Mouse (Mus musculus) embryo, embryonic 10 days (tissue): ENCODE measurements at regions not wholly inside any gene's neighbourhood (a gene's known extent, or its start where the extent isn't known, plus 50 kb on each side); places are given as distances from the start of the nearest gene placed in this dataset.

Experiments used
- DNase-seq: peaks from one replicate; pipeline ENCODE4 v3.0.0-alpha.2; 2015; ENCODE audit warnings: low spot score

DNA sequence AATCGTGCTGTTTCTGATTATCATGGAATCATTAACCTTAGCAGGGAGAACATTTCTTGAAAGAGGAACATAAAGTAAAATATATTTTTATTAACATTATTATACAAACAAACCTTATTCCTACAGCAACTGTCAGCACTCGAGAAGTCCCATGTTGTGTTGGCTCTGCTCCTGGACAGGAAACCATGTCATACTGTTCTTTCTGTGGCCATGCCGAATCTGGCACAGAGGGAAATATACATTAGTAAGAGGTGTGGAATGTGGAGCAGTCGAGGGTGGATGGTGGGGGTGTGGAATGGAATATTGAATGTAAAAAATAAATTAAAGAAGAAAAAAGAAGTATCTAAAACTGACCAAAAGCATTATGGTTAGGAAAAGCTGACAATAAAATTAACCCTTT, 342.1 kb upstream of the Pmfbp1 start:
- no peak for DNase-seq

DNA sequence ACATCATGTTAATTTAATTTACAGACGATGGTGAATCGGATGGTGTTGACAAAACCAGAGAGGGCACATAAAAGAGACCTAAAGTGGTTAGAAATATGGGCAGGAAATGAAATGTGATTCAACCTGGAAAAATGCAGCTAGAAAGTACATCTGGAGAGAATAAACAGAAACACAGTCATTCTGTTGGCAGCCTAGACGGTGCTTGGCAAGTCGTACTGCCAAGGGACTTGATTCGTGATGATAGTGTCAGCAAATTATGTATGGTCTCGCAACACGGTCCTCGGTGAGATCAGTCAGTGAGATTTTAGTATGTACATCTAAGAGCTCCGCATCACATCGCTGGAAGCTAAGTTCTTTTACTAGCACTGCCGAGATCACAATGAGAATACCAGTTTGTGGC, 338.3 kb upstream of the Pmfbp1 start:
- DNase-seq = peak; percentile 12

DNA sequence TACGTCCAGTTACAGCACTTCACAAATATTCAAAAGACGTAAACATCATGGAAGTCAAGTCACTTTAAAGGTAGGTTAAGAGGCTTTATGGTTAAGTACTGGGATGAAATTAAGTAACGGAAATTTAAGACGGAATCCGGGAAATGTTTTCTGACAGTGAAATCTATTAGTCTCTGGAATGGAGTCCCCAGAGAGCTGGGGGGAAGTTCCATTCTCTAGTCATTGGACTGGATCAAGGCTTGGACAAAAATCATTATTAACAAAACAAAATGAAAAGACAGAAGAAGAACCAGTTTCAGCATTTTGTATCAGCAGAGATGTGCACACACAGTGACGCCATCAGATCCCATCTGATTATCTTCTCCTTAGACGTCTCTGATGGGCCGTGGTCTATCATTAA, 337.8 kb upstream of the Pmfbp1 start:
- no peak for DNase-seq

DNA sequence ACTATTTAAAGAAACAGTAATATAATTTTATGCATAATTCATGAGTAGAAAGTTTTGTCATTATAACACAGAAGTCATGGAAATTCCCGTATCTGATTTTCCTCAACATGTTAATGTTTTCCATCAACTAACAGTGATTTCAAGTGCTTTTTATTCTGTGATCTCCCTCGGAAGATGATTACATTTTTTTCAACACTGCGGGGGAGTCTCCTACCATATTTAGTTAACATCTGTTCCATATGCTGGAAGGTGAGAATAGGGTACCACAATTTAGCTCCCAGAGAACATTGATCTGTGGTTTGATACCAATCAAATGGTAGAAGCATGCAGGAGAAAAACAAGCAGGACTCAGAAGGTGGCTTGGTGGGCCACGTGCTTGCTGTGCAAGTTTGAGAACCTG, 321.1 kb upstream of the Pmfbp1 start:
- DNase-seq = no peak

DNA sequence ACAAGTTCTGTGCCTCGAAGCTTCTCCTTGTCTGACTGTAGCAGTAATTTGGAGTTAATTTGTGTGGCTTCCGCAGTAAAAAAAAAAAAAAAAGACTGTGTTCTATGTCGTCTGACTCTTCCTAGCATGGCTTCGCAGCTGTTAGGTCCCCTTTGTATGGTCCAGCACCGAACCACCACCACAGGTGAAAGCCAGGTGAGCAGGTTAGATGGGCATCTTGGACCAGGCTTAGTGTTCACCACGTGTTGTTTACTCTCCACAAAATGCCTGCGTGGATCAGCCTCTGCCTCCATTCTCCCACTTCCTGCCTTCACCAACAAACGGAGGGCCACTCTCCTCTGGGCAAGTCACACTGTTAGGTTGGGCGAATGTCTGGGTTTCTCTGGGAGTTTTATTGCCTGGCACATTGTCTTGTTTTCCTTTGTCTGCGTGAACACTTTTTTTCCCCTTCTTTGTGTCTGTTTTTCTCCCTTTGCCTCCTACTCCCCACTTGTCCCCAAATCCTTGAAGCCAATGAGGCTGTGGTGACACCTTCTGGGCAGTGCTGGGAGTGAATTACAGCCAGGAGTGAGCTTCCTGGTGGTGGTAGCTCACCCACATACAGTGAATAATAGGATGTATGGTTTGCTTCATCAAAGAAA, 308.1 kb upstream of the Pmfbp1 start:
- DNase-seq = peak; percentile 87

DNA sequence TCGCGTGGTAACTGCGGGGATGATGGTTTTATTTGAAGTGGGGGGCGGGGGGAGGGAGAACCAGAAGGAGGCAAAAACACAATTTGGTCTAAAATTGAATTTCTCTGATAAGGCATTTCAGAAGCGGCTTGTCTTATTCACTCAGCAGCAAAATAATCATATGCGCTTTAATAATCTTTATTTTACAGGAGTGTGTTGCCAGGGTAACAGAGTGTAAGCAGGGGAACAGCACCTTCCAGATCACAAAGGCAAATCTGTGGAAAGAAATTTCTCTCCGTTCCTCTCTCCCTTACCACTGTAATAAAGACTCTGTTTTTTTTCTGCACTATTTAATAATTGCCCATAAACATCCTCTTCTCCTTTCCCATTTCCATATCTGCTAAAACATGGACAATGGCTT, 306.2 kb upstream of the Pmfbp1 start:
- DNase-seq = no peak

DNA sequence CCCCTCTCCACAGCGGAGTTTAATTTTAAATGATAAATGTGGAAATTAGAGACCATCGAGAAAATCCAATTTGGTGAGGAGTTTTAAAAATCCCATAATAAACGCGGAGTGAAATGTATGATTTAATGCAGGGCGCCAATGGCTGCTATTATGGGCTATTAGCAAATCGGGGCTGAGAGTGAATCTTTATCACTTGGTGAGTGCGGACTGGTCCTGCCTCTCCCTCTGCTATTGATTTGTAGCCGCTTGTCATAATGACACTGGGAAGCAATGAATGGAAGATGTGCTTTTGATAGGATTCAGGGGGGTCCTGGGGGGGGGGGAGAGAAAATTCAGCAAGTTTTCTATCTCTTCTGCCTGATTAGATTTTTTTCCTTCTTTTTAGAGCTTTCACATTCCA, 279.6 kb upstream of the Pmfbp1 start:
- DNase-seq = no peak

DNA sequence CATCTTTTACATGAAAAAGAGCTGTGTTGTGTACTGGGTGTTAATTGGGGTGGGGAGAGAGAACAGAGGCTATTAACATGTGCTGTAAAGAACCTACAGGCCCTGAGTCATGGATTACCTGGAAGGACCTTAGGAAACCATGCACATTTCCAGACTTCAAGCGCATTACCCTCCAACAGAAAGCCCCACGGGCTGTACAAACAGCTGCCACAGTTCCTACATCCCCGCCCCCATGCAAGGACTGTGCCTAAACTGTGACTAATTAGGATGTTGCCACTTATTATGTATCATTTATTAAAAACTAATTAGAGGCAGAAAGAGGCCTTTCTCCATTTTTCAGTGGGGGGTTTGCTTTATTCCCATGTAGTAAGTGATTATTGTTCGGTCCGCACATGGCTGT, 277.5 kb upstream of the Pmfbp1 start:
- DNase-seq = no peak

DNA sequence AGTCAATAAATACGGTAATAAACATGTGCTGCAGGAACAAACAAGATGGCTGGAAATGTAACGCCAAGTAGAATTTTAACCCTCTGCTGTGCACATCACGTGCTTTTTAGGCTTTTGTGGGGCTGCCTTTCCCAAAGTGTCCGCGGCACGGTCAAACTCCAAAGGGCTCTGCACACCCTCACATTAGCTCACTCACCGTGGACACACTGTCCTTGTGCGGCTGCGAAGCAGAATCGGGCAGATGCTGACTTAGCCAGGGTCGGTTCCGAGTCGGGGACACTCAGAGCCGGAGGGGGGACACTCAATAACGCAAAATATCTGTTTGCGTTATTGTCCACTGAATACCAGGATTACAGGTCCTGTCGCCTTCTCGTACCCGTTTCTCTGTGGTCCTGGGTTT, 276.5 kb upstream of the Pmfbp1 start:
- no peak for DNase-seq

DNA sequence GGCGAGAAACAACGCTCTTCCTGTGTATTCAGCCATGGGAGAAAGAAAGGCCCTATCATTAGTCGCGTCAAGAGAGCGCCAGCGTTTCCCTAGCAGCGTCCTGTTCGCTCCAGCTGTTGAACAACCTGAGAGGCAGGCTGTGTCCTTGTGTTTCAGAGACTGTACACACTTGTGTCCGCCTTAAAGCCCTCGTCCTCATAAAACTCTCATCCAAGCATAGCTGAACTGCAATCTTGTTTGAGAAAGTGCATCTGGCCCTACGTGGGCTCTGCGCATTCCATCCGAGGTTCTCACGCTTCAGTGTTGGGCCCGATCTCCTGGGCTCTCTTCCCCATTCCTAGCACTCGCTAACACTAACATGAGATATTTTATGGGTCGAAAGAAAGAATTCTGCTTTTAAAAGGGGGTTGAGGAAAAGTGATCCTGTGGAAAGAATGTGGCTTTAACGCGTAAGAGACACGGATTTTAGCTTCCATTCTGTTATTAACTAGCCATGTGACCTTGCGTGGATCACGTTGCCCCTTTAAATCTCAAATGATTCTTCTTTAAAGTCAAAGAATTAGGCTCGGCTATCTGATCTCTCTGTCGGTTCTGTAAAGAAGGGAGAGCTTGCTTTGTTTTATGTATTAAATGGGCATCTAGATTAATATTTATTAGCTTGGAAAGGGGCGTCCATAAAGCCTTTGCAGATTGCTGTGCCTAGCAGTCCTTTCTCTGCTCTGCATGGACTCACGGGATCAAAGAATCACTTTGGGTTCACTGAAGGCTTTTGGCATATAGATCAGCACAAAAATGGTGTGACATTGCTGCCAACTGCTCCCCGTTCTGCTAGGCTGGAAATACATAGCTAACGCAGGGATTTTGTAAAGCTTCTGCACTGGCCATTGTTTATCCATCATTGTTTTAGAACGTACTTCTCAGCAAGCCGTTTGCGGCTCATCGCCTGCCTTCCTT, 261.3 kb upstream of the Pmfbp1 start:
- DNase-seq = peak; percentile 24

DNA sequence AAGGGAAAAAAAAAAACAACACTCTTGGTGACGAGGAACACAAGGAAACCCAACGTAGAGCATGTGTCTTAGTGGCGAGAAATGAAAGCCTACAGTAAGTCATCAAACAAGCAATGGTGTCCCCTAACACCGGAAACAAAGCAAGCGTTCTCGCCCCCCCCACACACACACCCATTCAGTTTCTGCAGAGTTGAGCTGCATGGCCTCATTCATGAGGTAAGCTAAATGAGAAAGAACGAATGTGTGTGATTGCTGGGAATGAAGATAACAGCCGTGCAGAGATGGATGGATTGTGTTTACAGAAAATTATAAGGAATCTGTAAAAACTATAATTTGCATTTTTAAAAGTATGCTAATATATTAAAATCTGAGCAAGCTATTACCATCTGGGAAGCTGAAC, 248.3 kb upstream of the Pmfbp1 start:
- DNase-seq = no peak

DNA sequence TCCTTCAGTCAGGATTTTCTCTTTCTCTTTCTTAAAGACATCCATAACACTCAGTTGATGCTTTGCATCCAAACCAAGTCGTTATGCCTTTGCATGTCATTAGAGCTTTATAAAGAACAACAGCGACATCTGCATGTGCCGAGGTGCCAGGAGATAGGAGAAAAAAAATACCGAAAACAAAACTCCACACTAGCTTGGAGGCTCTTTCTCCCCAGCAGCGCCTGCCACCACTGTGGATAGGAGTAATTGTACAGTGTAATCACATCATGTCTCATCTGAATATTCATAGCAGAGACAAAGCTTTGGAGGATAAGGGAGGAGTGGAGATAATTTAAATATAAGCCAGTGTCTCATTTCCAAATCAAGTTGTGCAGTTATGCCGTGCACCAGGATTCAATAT, 246.0 kb upstream of the Pmfbp1 start:
- DNase-seq = no peak

DNA sequence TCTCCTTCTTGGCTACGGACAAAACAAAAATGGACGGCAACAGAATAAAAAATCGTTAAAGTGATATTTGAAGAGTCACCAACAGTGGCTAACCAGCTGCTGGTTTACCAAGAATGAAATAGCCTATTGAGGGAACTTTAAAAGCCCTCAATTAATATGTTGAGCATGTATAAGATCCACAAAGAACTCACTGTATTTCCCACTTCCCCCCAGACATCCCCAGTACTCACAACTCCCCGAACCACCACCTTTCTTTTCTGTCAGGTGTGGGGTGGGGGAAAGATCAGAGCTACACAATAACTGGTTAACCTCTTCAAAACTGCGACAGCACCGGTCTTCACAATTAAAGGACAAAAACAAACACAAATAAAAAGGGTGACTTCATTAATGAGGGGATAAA, 245.5 kb upstream of the Pmfbp1 start:
- no peak for DNase-seq

DNA sequence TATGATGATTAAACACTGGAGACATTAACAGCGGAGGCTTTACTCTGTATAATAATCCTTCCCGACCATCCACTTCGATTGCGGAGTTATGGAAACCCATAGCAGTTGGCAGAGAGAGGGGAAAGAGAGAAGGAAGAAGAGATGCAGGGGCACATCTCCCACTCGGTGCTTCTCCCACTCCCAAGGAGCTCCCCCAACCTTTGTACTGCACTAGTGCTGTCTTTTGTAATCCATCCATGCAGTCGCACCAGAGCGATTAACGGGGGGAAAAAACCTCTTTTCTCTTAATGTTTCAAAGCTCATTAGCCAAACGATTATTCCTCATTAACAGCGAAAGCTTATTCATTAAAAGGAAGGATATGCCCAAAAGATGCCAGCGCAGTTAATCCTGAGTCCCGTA, 244.6 kb upstream of the Pmfbp1 start:
- DNase-seq = no peak

DNA sequence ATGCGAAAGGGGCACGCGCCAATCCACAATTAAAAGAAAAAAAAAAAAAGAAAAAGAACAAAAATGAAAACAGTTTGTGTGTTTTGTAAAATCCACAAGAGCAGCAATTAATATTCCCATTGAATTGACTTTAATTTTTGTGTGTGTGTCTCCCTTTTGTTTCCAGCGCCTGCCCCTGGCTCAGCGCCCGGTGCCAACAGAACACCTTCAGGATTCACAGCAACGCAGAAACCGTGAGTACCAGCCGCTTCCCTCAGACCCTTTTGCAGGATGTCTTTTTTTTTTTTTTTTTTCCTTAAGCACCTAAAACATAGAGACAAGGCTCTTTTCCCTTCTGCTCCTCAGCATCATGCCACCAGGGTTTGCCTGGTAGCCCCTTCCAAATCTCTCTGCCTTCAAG, 244.1 kb upstream of the Pmfbp1 start:
- no peak for DNase-seq

DNA sequence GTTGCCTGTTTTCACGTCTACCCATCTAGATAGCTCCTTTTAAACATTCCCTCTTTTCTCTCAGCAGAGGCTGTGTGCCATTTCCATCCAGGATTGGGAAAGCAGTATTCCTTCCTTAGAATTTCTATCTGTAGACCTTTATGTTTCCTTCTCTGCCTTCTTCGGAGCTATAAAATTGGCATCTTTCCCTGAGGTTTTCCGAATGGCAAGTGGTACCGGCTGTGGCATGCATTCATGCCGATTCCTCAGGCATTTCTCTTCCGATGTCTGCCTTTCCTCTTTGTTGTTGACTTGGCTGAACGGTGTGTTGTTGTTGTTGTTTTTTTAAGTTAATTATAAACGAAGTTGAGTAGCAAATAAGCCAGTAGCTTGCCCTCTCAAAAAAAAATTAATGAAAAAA, 243.3 kb upstream of the Pmfbp1 start:
- no peak for DNase-seq

DNA sequence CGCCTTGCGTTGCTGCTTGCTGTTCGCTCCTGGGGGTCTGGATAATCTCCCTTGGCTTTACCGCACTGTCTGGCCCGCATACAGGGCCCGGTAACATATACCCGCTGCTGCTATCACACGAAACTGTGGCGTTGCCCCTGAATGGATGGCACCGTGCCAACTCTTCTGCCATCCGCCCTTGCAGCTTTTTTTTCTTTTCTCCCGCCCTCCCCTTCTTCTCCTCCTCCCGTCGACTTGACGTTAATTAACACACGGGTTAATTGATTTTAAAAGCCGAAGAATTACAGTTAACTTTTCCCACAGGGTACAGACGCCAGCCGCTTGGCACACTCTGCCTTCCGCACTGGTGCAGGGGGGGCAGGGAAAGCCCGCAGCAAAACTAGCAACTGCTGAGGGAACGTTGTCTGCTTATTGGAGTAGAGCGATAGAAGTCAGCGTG, 242.4 kb upstream of the Pmfbp1 start:
- no peak for DNase-seq

DNA sequence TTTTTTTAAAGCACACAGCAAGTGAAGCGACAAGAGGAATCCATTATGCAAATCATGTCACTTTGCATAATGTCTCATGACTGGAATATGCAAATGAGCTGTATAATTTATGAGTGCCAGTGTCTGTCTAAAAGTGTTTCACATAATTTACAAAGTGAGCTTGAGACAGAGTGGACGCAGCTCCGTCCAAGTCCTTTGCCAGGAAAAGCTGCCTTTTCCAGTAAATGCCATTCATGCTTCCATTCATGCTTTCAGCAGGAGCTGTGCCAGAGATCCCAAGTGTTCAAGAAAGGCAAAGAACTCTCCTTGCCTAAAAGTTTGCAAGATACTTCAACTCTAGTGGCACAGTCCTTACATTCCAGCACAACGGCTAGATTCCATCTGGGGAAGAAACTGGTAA, 241.4 kb upstream of the Pmfbp1 start:
- DNase-seq = no peak

DNA sequence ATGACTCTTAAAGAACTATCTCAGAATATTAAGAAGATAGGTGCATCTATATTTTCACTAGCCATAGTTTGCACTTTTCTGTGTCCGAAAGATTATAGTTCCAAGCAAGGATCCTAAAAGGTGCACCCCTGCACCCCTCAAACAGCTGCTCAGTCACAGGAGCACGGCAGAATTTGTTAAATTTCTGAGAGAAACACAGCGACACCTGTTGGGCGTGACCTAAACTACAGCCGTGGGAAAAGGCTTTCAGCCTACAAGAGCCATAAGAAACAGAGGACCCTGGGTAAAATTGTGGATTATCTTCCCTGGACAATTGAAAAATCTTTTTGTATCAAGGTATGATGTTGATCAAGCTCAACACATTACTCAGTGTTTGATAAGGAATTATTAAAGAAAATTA, 214.7 kb upstream of the Pmfbp1 start:
- DNase-seq = peak; percentile 77

DNA sequence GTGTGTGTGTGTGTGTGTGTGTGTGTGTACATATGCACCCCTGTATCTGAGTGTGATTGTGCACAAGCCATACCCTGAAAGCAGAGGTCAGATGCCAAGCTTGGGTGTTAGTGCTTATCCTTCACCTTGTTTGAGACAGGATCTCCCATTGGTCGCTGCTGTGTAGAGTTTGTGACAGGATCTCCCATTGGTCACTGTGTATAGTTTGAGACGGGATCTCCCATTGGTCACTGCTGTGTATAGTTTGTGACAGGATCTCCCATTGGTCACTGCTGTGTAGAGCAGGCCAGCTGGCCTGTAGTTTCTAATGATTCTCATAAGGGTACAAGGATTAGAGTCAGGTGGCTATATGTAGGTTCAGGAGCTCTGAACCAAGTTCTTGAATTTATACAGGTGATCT, 213.3 kb upstream of the Pmfbp1 start:
- peak; percentile 20 for DNase-seq

DNA sequence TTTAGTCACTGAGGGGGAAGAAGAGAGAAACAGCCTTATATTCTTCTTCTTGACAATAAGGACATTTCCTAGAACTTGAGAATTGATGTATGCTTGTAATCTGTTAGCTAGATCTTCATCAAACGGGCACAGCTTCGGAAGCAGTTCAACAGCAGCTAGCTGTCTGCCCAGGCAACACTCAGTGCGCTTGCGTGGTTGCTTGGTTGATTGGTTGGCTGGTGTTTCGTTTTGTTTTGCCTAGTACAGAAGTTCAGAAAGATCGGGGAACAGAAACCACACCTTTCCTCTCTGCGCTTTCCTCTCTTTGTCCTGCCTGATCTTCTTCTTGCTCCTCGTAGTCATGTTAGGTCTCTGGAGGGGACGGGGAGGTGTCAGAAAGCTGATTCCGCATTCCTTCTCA, 212.2 kb upstream of the Pmfbp1 start:
- no peak for DNase-seq

DNA sequence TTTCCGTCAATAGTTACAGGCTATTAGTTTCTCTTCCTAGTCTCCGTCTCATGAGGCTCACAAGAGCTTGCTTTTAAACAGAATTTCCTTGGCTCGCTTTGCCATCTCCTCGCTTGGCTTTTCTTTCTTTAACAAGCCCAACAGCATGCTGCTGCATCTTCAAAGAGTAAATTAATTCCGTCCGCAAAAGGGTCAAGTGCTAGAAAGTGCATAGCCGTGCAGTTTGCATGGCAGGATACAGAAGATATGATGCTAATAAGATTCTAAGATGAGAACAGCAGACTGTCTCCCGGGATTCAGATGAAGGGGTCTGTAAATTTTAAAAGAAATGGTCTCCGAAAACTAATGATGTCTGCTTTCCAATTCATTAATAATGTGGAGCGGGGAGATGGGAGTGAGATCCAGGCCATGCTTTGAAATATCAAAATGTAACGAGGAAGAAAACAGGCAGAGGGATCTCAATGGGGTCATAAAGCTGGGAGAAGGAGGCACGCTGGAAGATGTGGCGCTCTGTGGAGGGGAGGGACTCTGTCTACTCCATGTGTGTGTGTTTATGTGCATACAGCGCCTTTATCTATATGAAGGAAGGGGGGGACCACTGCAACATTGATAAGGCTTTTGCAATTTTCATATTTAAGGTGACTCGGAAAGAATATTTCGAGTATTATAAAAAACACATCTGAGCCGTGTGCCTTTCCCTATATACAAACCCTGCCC, 183.0 kb upstream of the Pmfbp1 start:
- no peak for DNase-seq
